Mouse (Mus musculus): ENCODE measurements around the gene Zfp992. TPM values are rescaled to one million over a fixed set of nuclear protein-coding genes. Genes with fewer than 3 reads are reported as not detected.
"Not testable (repeated sequence)": the region's sequence is repeated elsewhere in the genome, so short reads cannot be mapped to it uniquely, and the experiment has no call there.

Gene Zfp992
- total RNA-seq (2017): 2.2 and 4.7 TPM in 2 replicates

GRCm38 (mm10) chr4:146448950-146449349, at the start of gene Zfp992:
TSS of gene Zfp992 (plus strand) at chr4:146449023.
- ATAC-seq (ENCODE audit: extremely low read depth, insufficient number of reproducible peaks, low FRiP score, poor library complexity, severe bottlenecking): not testable (repeated sequence)

- not testable (repeated sequence) for ATAC-seq (ENCODE audit: extremely low read depth, insufficient number of reproducible peaks, low FRiP score, poor library complexity, severe bottlenecking)
Measured at GRCm38 (mm10) chr4:146429467-146429866, 19.4 kb upstream of the Zfp992 start.

GRCm38 (mm10) chr4:146430876-146431275, 17.9 kb upstream of the Zfp992 start:
- not testable (repeated sequence) for ATAC-seq (ENCODE audit: extremely low read depth, insufficient number of reproducible peaks, low FRiP score, poor library complexity, severe bottlenecking)

GRCm38 (mm10) chr4:146435539-146435938, 13.3 kb upstream of the Zfp992 start:
- ATAC-seq (ENCODE audit: extremely low read depth, insufficient number of reproducible peaks, low FRiP score, poor library complexity, severe bottlenecking): not testable (repeated sequence)

GRCm38 (mm10) chr4:146437256-146437655, 11.6 kb upstream of the Zfp992 start:
- not testable (repeated sequence) for ATAC-seq (ENCODE audit: extremely low read depth, insufficient number of reproducible peaks, low FRiP score, poor library complexity, severe bottlenecking)

GRCm38 (mm10) chr4:146444345-146444744, 4.5 kb upstream of the Zfp992 start:
- ATAC-seq (ENCODE audit: extremely low read depth, insufficient number of reproducible peaks, low FRiP score, poor library complexity, severe bottlenecking): not testable (repeated sequence)

- ATAC-seq (ENCODE audit: extremely low read depth, insufficient number of reproducible peaks, low FRiP score, poor library complexity, severe bottlenecking): not testable (repeated sequence)
Measured at GRCm38 (mm10) chr4:146445121-146445520, 3.7 kb upstream of the Zfp992 start.

- ATAC-seq (ENCODE audit: extremely low read depth, insufficient number of reproducible peaks, low FRiP score, poor library complexity, severe bottlenecking): not testable (repeated sequence)
Measured at GRCm38 (mm10) chr4:146446135-146446534, 2.7 kb upstream of the Zfp992 start.

GRCm38 (mm10) chr4:146447016-146447415, 1.8 kb upstream of the Zfp992 start:
- not testable (repeated sequence) for ATAC-seq (ENCODE audit: extremely low read depth, insufficient number of reproducible peaks, low FRiP score, poor library complexity, severe bottlenecking)

- ATAC-seq (ENCODE audit: extremely low read depth, insufficient number of reproducible peaks, low FRiP score, poor library complexity, severe bottlenecking): not testable (repeated sequence)
Measured at GRCm38 (mm10) chr4:146449711-146450110, 888 bp downstream of the Zfp992 start.

GRCm38 (mm10) chr4:146452576-146452975, 3.8 kb downstream of the Zfp992 start:
- ATAC-seq (ENCODE audit: extremely low read depth, insufficient number of reproducible peaks, low FRiP score, poor library complexity, severe bottlenecking): not testable (repeated sequence)

GRCm38 (mm10) chr4:146454170-146454569, 5.3 kb downstream of the Zfp992 start:
- ATAC-seq (ENCODE audit: extremely low read depth, insufficient number of reproducible peaks, low FRiP score, poor library complexity, severe bottlenecking): not testable (repeated sequence)

- ATAC-seq (ENCODE audit: extremely low read depth, insufficient number of reproducible peaks, low FRiP score, poor library complexity, severe bottlenecking): no peak
Measured at GRCm38 (mm10) chr4:146454896-146455295, 6.1 kb downstream of the Zfp992 start.

GRCm38 (mm10) chr4:146455321-146455721, 6.5 kb downstream of the Zfp992 start:
- no peak for ATAC-seq (ENCODE audit: extremely low read depth, insufficient number of reproducible peaks, low FRiP score, poor library complexity, severe bottlenecking)

- ATAC-seq (ENCODE audit: extremely low read depth, insufficient number of reproducible peaks, low FRiP score, poor library complexity, severe bottlenecking): no peak
Measured at GRCm38 (mm10) chr4:146456061-146456726, 7.4 kb downstream of the Zfp992 start.

- ATAC-seq (ENCODE audit: extremely low read depth, insufficient number of reproducible peaks, low FRiP score, poor library complexity, severe bottlenecking): no peak
Measured at GRCm38 (mm10) chr4:146457126-146457525, 8.3 kb downstream of the Zfp992 start.

GRCm38 (mm10) chr4:146457720-146458119, 8.9 kb downstream of the Zfp992 start:
- peak; percentile 6; the same call in 1 of the 2 replicates for ATAC-seq (ENCODE audit: extremely low read depth, insufficient number of reproducible peaks, low FRiP score, poor library complexity, severe bottlenecking)

- ATAC-seq (ENCODE audit: extremely low read depth, insufficient number of reproducible peaks, low FRiP score, poor library complexity, severe bottlenecking): not testable (repeated sequence)
Measured at GRCm38 (mm10) chr4:146459822-146460221, 11.0 kb downstream of the Zfp992 start.

- ATAC-seq (ENCODE audit: extremely low read depth, insufficient number of reproducible peaks, low FRiP score, poor library complexity, severe bottlenecking): not testable (repeated sequence)
Measured at GRCm38 (mm10) chr4:146460685-146461084, 11.9 kb downstream of the Zfp992 start.

- ATAC-seq (ENCODE audit: extremely low read depth, insufficient number of reproducible peaks, low FRiP score, poor library complexity, severe bottlenecking): not testable (repeated sequence)
Measured at GRCm38 (mm10) chr4:146463649-146464351, 15.0 kb downstream of the Zfp992 start.

Measured in neutrophil, adult 5-6 weeks (primary cell).